Mouse (Mus musculus) intestine, embryonic 16.5 days (tissue): ENCODE data around the gene Slc25a13. TPM values are rescaled to one million over a fixed set of nuclear protein-coding genes. Genes with fewer than 3 reads are reported as not detected.
A peak's percentile ranks its signal among the peaks of the same experiment; 100 is the strongest.
"Not testable (repeated sequence)": the region's sequence is repeated elsewhere in the genome, so short reads cannot be mapped to it uniquely, and the experiment has no call there.

Source experiments
- ATAC-seq: fragments of 200-750 bp; cut with Nextera tagmentation; 2 replicates; pipeline ENCODE4 v1.8.0; 2017; ENCODE audit warnings: moderate TSS enrichment, moderate library complexity
- H3K27ac ChIP-seq: fragments of 300-500 bp; sonication (generic); 2 replicates; pipeline ENCODE4 v1.5.1; 2014; ENCODE audit warnings: mild to moderate bottlenecking, low read length
- H3K27me3 ChIP-seq: fragments of 300-500 bp; sonication (generic); replicated peaks from 2 replicates; pipeline ENCODE4 v1.6.1; 2014; ENCODE audit warnings: low read length, control low read depth, mixed read lengths; ENCODE audit not compliant: control insufficient read depth, insufficient read depth
- H3K36me3 ChIP-seq: fragments of 300-500 bp; sonication (generic); 2 replicates; pipeline ENCODE4 v1.6.1; 2014; ENCODE audit warnings: low read length, control low read depth; ENCODE audit not compliant: control insufficient read depth, insufficient read depth
- H3K4me1 ChIP-seq: fragments of 300-500 bp; sonication (generic); 2 replicates; pipeline ENCODE4 v1.6.1; 2014; ENCODE audit warnings: low read length, control low read depth, mixed read lengths; ENCODE audit not compliant: control insufficient read depth, insufficient read depth
- H3K4me2 ChIP-seq: fragments of 300-500 bp; sonication (generic); 2 replicates; pipeline ENCODE4 v1.6.1; 2014; ENCODE audit warnings: low read depth, low read length, control low read depth
- H3K4me3 ChIP-seq: fragments of 300-500 bp; sonication (generic); 2 replicates; pipeline ENCODE4 v1.5.1; 2014; ENCODE audit warnings: mild to moderate bottlenecking, low read length
- H3K9ac ChIP-seq: fragments of 300-500 bp; sonication (generic); 2 replicates; pipeline ENCODE4 v1.6.1; 2014; ENCODE audit warnings: low read depth, low read length
- H3K9me3 ChIP-seq: fragments of 300-500 bp; sonication (generic); 2 replicates; pipeline ENCODE4 v1.6.1; 2016; ENCODE audit warnings: low read length, control low read depth; ENCODE audit not compliant: control insufficient read depth
- WGBS: fragments of 180-500 bp; shearing (Covaris S2); extraction: QIAGEN DNeasy Blood & Tissue Kit; methylation state at CpG from one replicate; pipeline ENCODE4 v1.1.7; 2014; 5-methylcytosine and 5-hydroxymethylcytosine counted together
- polyA plus RNA-seq: library from polyadenylated mRNA; unstranded; fragments of >200 nt; fragmentation: Nextera tagmentation; extraction: Ambion mirVana; gene quantifications from 2 replicates; pipeline ENCODE4 v1.2.1, GENCODE M21; 2015

The Slc25a13 gene
- polyA plus RNA-seq, 1 experiment from 2014 or later: 53.1 TPM

DNA sequence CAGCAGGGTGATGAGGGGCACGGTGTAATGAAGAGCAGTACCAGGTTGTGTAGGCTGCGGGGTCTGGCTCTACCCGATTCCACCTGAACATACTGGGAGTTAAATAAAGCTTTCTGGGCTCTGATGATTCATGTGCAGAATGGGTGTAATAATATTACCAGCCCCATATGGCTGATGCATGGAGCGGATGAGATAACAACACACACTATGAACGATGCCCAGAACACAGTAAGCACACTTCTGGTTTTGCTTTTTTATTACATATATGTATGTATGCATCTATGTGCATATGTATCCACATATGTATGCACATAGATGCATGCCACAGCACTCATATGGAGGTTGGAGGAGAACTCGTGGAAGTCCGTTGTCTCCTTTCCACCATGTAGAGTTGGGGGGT, 34.8 kb downstream of the Slc25a13 start:
- ATAC-seq: no peak
- Histone ChIP-seq H3K36me3 (no peaks in the 10 kb centered on the region), H3K4me2 (no peak overlapping the region), H3K4me3 (no peak overlapping the region), H3K9me3 (no peaks in the 10 kb centered on the region), H3K9ac (no peak overlapping the region), H3K4me1 (no peaks in the 10 kb centered on the region), H3K27me3 (no peaks in the 10 kb centered on the region), H3K27ac (no peak overlapping the region)
- 88% methylated on average over 7 of the region's 7 CpGs for WGBS

DNA sequence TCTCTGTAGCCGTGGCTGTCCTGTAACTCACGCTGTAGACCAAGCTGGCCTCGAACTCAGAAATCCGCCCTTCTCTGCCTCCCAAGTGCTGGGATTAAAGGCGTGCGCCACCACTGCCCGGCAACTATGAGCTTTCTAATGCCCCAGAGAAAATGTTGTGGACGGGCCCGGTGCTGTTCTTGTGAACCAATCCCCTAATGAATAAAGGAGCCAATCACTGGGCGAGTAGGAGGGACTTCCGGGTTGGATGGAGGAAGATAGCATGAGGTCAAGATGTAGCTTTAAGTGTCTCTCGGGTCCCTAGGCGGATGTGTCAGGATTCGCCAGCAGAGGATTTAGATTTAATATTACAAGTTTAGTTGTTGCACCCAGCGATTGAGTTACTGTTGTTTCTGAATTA, 38.6 kb downstream of the Slc25a13 start:
- not testable (repeated sequence) for ATAC-seq, H3K27ac ChIP-seq, H3K4me1 ChIP-seq, H3K9ac ChIP-seq, H3K4me3 ChIP-seq, H3K27me3 ChIP-seq, H3K9me3 ChIP-seq, H3K4me2 ChIP-seq, H3K36me3 ChIP-seq
- WGBS: 96% methylated on average over 15 of the region's 15 CpGs

DNA sequence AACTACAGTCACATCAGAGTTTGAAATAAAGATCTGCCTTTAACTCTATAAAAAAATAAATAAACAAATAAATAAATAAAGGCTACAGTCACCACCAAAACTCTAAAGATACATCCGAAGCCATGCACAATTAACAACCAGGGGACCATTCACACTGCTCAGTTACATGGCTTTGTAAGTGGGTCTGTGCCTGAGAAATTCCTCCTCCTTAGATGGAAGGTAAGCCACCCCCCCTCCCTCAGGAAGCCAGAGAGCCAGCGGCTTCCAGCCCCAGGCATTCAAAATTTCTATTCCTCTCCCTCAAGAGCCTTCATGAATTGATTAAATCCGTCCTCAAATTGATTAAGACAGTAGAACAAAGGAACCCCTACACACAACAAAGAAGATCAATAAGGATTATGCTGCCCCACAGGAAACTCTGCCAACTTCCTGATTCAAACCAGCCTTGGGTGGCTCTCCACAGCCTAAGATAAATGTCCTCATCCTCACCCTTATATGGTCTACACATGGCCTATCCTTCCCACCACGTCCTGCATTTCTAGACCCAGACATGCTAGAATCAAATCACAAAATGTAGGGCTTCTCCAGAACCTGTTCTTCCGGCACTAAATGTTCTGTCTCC, 41.5 kb downstream of the Slc25a13 start:
- H3K4me3 ChIP-seq: no peak overlapping the region
- no peaks in the 10 kb centered on the region for H3K27me3 ChIP-seq
- no peak overlapping the region for H3K4me2 ChIP-seq
- no peaks in the 10 kb centered on the region for H3K36me3 ChIP-seq
- H3K9me3 ChIP-seq: no peaks in the 10 kb centered on the region
- ATAC-seq: no peak
- H3K9ac ChIP-seq: no peak overlapping the region
- WGBS: 75% methylated on average over 5 of the region's 5 CpGs
- 0 out of 2 replicates have a peak, but pooled peaks cover 2% of the 10 kb centered on the region for H3K4me1 ChIP-seq
- no peak overlapping the region for H3K27ac ChIP-seq

DNA sequence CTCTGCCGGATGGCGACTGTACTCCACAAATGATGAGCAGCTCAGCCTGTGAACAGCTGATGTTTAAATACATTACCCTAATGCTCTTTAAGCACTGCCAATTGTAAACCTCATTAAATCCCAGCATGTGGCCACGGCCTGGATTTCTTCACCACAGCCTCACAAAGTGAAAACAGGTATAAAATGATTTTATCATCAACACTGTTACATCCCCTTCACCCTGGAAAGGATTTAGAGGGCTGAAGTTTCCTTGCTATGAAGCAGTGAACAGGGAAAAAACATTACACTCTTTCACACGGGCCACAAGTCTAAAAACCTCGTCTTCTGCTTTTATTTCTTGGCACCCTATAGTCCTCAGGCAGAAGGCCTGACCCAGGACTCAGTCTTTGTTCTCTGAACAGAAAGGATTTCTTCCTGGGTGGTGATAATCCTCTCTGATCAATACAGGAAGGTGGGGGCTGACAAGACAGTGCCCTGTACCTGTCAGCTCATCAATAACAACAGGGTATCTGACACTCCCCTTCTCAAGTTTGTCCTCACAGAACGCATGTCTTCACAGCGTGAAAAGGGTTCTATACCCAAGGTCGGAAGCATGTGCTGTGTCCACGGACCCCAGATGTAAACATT, 42.9 kb downstream of the Slc25a13 start:
- Histone ChIP-seq H3K9me3 (no peaks in the 10 kb centered on the region), H3K4me2 (no peak overlapping the region), H3K4me3 (no peak overlapping the region), H3K27me3 (no peaks in the 10 kb centered on the region), H3K36me3 (no peaks in the 10 kb centered on the region), H3K27ac (no peak overlapping the region), H3K9ac (no peak overlapping the region), H3K4me1 (0 out of 2 replicates have a peak, but pooled peaks cover 2% of the 10 kb centered on the region)
- WGBS: 41% methylated on average over 9 of the region's 9 CpGs
- no peak for ATAC-seq

DNA sequence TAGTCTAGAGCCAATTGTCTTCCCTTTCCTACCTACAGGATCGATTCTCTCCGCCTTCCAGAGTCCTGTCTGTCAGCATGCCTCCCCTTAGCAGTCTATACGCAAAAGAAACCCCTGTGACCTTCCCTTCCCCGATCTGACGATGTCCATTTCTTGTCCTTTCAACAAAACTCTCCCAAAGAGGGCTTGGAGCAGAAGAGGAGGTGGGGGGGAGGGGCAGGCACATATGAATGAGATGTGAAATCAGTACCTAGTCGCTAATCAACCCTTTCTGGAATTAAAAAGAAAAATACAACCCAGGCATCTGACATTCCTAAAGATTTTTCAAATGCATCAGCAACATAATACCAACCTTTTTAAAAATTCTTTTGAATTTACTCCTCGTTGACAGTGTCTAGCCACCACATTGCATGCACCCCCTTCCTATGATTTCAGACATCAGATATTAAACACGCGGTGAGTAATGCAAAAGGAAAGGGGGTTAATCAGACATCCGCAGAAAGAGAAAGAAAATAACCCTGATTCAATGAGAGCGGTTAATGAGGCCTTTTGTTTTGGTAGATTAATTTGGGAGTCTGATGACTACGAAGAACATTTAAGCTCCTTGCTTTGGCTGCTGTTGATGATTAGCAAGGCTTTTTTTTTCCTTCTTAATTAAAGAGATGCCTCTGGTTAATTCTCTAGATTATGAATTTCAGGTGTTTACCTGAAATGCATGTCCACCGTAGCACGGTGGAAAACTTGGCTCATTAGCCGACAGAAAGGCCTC, 43.6 kb downstream of the Slc25a13 start:
- Histone ChIP-seq H3K27ac (no peak overlapping the region), H3K27me3 (no peaks in the 10 kb centered on the region), H3K36me3 (no peaks in the 10 kb centered on the region), H3K4me1 (0 out of 2 replicates have a peak, but pooled peaks cover 4% of the 10 kb centered on the region), H3K9me3 (no peaks in the 10 kb centered on the region), H3K9ac (no peak overlapping the region), H3K4me3 (no peak overlapping the region), H3K4me2 (no peak overlapping the region)
- no peak for ATAC-seq
- WGBS: 54% methylated on average over 15 of the region's 15 CpGs

DNA sequence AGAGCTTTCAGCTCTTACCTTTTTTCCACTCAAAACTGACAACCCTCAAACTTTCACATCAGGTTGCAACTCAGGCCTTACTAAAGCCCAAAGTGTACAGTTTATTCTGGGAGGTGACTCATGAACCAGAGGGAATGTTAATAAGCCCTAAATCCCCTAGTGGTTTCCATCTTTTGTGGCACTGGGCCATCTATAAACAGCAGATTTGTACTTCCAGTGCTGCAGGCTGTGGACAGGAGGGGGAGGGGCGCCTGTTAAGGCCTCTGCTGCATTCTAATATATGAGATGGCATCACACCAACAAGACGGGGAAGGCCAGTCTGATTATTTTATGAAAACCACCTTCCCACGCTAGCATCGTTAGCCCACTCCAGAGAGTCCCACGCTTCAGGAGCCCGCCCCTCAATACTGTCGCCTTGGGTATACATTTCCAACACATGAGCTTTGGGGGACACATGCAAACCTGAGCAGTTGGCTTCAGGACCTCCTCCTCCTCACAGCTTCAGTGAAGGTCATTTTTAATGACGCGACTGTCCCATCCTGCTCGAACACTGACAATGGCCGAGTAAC, 48.3 kb downstream of the Slc25a13 start:
- WGBS: 72% methylated on average over 11 of the region's 11 CpGs

DNA sequence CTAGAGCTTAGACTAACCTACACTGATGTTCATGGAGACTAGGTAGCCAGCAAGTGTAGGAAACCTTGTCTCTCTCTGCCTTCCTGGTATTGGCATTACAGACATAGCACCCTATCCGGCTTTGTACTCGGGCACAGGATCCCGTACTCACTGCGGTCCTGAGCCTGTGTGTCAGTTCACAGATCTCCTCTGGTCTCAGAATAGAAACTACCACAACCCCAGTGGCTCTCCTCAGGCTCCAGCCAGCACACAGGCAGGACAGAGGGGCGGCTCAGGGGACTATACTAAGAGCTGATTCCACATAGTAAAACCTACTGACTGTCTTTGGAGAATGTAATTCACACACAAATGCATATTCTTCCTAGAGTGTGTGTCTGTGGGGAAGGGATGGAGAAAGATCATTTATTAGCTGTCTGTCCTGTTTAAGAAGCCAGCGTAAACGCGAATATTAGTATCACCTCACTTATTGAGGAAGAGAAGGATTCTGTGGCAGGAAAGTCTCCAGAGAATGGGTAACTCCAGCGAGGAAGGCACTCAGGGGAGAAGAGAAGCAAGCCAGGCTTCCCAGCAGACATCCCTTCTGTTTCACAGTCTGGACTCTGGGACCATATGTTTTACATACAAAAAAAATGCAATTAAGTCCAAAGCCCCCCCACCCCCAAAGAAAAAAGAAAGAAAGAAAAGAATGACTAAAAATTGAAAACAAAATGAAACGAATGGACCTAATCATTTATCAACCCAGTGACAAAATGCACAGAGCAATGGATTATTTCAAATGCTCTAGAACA, 49.4 kb downstream of the Slc25a13 start:
- Histone ChIP-seq H3K4me2 (no peak overlapping the region), H3K9ac (no peak overlapping the region), H3K9me3 (no peaks in the 10 kb centered on the region), H3K4me1 (0 out of 2 replicates have a peak, but pooled peaks cover 2% of the 10 kb centered on the region), H3K27me3 (no peaks in the 10 kb centered on the region), H3K27ac (no peak overlapping the region), H3K36me3 (no peaks in the 10 kb centered on the region), H3K4me3 (no peak overlapping the region)
- ATAC-seq: no peak
- WGBS: 92% methylated on average over 10 of the region's 10 CpGs

More for the DNA sequence above, 48.3 kb downstream of the Slc25a13 start:
- Histone ChIP-seq H3K4me1 (0 out of 2 replicates have a peak, but pooled peaks cover 2% of the 10 kb centered on the region), H3K36me3 (no peaks in the 10 kb centered on the region), H3K9ac (no peak overlapping the region), H3K27me3 (no peaks in the 10 kb centered on the region), H3K9me3 (no peaks in the 10 kb centered on the region), H3K4me3 (no peak overlapping the region), H3K4me2 (no peak overlapping the region), H3K27ac (no peak overlapping the region)
- peak; percentile 33; the same call in 1 of the 2 replicates for ATAC-seq

DNA sequence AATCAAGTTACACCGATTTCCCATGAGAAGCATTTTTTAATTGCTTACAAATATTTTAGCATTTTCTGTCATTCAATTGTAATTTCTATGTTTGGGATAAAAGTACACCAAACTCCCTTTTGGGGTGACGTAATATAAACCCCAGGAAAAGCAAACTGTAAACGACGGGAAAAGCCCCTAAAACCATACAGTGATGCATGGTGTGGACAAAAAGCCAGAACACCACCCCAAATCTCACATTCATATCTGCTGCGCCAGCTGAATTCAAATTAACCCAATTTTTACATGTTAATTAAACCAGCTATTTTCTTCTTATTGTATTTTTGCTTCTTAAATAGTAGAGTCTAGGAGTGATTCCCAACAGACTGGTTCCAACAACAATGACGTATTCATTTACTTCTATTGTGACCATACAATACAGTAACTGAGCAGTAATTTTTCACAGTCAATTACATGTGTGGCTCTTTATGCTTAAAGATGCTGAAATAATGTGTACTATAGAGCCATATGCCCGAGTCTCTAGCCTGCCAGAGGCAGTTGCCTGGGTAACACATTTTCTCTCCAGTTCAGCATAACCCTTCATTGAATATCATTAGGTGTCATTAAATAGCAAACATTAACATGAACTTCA, 53.9 kb downstream of the Slc25a13 start:
- Histone ChIP-seq H3K9me3 (0 out of 2 replicates have a peak, but pooled peaks cover 2% of the 10 kb centered on the region), H3K9ac (no peak overlapping the region), H3K4me2 (no peak overlapping the region), H3K4me3 (no peak overlapping the region), H3K27ac (no peak overlapping the region), H3K4me1 (peaks cover 4% of the 10 kb centered on the region; the same call in 1 of the 2 replicates), H3K36me3 (no peaks in the 10 kb centered on the region), H3K27me3 (no peaks in the 10 kb centered on the region)
- 77% methylated on average over 7 of the region's 7 CpGs for WGBS
- no peak for ATAC-seq
